Mouse (Mus musculus) T-helper 1 cell (primary cell): ENCODE results near the gene C2cd4d.

ENCODE experiments used
- in situ Hi-C: fragments of 300-600 bp; cut with MboI, MseI; formaldehyde crosslinking; loops from one replicate; pipeline ENCODE4 v1.15.1; 2025; ENCODE audit warnings: high pct_unique_total_duplicates

C2cd4d gene

DNA sequence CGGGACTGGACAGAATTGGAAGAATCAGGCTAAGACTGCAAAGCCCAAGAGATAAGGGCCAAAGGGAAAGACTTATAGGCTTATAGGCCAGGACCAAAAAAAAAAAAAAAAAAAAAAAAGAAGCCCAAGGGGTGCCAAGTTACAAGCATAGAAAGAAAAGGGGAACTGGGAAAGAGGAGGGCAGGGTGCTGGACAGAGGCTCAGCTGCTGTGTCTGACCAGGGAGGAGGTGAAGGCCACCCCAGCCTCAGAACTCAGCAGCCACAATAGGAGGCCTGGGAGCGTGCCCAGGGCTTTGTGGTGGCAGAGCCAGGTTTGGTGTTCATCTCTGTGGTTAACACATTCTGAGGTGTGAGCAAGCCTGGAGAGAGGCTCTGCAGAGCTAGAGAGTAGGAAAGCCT, 12.9 kb downstream of the C2cd4d start:
- in situ Hi-C loops: loop anchor here (5.0 to 10.0 kb wide), 2 partner anchors 67 to 210 kb away; partner anchors contain the start of genes Mrpl9, Oaz3 and Snx27

DNA sequence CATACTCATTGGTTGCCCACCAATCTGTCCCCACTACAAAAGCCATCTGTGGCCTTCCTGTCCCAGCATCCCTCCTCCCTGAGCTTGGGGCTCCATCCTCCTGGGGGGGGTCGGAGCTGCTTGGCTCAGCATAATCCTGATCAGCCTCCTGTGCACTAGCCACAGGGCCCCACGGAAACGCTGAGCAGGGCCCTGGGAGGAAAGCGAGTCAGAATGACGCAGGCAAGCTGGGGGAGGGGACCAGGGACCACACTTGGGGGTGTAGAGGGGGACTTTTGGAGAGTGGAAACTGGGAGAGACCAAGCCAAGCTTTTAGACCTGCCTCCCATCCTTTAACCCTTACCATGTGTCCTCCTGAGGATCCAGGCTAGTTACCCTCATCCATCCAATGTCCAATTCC, 13.6 kb downstream of the C2cd4d start:
- in situ Hi-C loops: loop anchor here (5.0 to 10.0 kb wide), 2 partner anchors 66 to 209 kb away; partner anchors contain the start of genes Mrpl9, Oaz3 and Snx27

DNA sequence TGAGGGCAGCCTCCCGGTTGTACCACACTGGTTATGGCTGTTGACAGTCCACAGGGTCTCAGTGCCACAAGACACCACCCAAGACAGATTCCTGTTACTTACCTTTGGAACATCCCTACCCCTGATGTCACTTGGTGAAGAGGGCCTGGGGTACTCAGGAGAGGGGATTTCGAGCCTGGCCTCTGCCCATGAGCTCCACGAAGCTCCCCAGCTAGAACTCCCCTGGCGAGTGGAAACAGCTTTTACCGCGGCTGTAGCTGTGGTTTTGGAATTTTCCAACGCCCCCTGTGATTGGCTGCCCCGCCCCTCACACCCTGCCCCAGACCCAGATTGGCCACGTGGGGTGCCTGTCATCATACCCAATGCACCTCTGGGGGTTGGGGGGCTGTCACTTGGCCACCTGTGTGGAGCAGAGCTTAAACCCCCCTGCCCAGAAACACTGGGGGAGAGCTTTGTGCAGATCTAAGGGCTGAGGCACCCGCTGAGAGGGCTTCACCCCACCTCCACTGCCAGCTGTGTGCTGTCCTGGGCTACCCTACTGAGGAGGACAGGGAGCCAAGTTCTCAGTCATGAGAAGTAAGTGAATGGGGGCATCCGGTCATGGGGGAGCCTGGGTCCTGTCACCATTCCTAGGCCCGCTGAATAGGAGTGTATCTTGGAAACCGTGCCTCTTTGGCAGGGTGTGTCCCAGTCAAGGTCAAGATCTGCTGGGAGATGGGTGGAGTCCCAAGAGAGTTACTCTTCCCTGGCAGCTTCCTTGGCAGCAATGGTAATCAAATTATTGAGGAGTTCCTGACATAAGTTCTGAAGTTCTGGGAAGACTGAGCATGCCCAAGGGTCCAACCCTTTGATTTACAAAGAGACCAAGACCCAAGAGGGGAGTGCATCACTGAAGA, 15.0 kb downstream of the C2cd4d start:
- in situ Hi-C loops: loop anchor here (5.0 to 10.0 kb wide), 2 partner anchors 65 to 208 kb away; partner anchors contain the start of genes Mrpl9, Oaz3 and Snx27

DNA sequence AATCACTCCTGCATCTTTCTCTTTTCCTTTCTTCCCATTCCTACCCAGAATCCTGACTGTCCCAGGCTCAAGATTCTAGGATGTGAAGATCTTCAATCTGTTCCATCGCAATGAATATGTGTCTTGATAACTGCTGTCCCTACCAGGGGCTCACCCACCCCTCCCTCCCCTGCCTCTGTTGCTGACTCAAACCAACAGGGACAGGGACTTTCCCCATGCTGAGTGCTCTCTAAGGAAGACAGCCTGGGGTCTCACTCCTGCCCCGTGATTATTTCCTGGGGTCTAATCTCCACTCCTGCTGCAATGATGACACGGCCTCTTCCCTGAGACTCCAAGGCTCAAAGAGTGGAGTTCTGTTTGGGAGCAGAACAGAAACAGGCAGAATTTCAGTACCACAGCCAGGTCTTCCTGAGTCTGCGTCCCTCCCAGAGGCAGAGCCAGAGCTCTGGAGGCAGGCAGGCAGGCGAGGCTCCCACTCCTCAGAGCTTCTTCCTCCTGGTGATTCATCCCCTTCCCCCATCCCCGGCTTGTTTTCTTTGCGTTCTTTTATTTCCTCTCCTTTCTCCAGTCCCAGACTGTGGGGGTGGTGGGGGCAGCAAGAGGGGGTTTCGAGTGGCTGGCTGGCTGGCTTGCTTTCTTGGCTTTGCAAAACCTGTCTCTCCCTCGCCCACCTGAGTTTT, 17.7 kb downstream of the C2cd4d start:
- in situ Hi-C loops: loop anchor here (5.0 to 10.0 kb wide), 2 partner anchors 62 to 205 kb away; partner anchors contain the start of genes Mrpl9, Oaz3 and Snx27

DNA sequence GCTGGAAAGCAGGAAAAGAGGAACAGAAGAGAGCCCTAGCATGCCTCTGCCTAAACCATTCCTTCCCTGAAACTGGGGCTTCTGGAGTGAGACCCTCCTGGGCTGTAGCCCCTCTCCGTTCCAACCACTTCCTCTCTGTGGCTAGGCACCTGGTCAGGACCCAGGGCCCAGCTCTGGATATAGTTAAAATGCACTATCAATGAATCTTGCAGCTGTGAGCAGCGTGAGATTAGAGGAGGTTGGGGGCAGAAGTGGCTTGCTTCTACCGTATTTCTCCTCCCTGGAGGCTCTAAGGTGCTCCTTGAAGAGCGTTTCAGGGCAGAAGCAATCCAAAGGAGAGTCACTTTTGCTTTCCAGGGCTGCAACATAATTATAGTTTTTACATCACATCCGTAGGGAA, 20.1 kb downstream of the C2cd4d start:
- in situ Hi-C loops: no loop called here

DNA sequence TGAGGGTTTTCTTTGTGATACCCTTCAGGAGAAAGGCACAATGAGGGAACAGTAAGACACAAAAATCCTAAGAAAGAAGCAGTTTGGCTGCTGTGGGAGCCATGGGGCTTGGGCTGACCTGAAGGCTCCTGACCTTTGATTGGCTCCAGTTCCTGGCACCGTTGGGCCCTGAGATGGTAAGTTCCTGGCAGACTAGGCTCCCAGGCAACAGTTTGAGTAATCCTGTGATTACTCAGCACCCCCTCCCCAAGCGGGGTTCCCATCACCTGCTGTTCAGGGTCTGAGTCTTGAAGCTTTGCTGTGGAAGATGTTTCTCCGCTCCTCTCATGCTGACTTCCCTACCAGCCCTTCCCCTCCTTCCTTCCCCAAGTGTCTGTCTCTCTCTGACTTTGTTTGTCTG, 21.2 kb downstream of the C2cd4d start:
- in situ Hi-C loops: no loop called here

DNA sequence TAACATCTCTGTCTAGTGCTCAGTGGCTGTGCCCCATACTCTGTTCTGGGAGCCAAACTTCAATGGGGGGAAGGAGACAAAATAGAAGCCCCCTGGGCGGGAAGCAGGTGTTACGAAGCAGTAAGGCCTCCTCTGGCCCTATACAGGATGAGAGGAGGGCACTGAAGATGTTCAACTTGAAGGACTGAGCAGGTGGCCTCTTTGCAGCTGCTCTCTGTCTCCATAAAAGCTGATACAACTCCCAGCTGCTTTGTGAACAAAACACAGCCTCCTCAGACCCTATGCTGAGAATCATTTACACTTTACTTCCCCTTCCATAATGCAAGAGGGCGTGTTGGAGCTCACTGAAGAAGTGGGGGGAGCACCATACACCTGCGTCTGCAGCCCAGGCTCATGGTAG, 24.4 kb downstream of the C2cd4d start:
- in situ Hi-C loops: no loop called here

DNA sequence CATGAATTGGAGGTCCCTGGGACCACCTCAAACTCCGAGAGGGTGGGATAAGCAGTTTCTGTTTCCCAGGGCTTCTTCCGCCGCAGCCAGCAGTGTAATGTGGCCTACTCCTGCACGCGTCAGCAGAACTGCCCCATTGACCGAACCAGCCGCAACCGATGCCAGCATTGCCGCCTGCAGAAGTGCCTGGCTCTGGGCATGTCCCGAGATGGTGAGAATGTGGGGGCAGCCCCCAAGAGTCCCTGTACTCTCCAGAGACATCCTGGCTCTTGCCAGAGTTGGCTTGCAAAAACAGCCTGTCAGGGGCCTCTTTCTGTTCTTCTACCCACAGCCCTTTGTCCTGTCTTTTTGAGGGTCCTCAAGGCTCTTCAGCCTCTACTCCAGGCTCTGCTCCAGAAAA, 25.2 kb downstream of the C2cd4d start:
- in situ Hi-C loops: no loop called here

DNA sequence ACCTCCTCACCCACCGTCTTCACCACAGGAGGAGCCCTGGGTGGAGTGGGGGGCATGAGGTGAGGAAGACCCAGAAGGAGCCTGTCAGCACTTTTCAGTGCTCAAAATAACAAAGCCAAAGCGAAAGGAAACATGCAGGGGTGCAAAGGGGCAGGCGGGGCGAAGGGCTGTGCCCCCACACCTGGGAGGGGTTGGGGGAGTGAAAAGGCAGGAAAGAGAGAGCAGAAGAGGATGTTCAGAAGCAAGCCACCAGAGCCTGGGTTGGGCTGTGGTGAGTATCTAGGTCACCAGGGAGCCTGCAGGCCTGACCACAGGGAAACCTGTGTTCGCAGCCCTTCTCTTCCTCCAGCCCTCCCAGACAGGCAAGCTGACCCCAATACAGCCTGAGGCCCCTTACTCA, 25.8 kb downstream of the C2cd4d start:
- in situ Hi-C loops: no loop called here

DNA sequence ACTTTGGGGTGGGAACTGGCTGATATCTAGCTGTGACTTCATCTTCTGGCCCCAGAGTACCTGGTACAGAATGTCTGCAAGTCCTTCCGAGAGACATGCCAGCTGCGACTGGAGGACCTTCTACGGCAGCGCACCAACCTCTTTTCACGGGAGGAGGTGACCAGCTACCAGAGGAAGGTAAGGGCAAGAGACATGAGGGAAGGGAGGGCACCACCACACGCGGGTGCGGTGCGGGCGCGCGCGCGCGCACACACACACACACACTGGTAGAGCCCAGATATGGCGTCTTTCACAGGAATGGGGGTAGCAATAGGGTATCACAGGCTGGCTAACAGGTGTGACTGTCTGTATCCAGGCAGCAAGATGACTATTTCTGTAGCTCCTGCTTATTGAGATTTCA, 27.2 kb downstream of the C2cd4d start:
- in situ Hi-C loops: no loop called here

DNA sequence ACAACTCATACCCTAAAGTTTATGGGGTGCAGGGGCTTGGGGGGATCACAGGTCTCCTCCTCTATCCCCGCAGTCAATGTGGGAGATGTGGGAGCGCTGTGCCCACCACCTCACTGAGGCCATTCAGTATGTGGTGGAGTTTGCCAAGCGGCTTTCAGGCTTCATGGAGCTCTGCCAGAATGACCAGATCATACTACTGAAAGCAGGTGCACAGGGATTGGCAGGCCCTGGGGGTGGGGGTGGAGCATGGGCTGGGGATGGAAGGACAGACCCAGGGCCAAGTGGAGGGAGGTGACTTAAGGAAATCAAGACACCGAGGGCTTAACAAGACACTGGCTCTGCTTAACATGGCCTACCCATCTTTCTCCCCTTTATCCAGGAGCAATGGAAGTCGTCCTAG, 28.8 kb downstream of the C2cd4d start:
- in situ Hi-C loops: no loop called here

DNA sequence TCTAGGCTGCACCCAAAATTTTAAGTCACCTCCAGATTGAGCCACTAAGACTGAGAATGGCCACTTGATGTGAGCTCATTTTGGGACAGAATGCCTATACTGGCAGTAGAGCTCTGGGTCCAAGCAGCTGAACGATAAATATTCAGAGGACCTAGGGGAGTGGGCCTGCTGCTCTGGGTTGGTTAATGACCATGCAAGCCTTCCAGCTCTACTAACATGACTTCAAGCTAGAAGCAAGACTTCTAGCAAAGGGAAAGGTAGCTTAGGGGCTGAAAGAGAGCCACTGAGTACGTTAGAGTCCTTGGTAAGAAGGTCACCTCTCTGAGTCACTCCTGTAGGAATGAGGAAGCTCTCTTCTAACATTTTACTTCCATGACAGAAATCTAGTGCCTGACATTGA, 29.9 kb downstream of the C2cd4d start:
- in situ Hi-C loops: no loop called here

DNA sequence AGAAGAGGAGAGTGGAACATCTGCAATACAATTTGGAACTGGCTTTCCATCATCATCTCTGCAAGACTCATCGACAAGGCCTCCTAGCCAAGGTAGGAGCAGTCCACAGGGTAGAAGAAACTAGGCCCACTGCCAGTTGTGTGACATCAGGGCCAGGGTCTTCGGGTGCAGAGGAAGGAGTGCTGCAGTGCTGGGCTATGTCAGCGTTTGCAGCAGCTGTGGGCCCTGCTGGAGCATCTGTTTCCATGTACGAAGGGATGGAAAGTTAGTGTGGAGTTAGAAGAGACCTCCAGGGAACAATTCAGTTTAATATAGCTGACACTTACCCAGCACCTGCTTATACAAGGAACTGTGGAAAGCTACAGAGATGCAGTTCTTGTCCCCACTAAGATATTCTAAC, 30.8 kb downstream of the C2cd4d start:
- in situ Hi-C loops: no loop called here

DNA sequence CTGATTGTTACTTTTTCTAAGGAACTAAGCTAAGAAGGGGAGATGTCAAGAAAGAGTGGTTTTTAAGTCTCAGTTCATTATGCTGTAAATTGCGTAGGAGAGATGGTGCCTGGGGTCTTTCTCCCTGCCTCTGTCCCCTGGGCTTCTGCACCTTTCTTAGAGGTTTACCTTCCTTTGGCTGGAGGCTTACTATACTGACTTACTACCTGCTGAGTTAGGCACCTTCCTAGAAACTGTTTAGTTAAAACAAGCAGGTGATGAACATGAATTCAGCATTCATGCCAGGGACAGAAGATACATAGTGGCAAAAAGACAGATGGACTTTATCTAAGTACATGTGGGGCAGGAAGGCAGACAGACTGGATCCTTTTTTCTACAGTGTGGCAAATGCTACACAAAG, 34.1 kb downstream of the C2cd4d start:
- in situ Hi-C loops: no loop called here

DNA sequence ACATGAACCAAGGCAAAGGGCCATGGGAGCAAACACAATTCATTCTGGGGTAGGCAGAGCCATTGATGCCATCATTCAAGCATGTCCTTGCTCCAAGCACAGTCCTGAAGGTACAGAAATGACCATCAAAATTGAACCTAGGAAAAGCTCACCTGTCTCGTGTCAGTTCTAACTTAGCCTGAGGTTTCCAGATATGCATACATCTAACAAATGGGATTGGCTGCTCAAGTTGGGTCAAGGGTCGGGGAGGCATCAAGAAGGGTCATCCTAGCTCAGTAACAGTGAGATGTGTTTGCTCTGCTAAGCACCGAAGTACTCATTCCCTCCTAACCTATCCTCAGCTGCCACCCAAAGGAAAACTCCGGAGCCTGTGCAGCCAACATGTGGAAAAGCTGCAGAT, 34.6 kb downstream of the C2cd4d start:
- in situ Hi-C loops: no loop called here

DNA sequence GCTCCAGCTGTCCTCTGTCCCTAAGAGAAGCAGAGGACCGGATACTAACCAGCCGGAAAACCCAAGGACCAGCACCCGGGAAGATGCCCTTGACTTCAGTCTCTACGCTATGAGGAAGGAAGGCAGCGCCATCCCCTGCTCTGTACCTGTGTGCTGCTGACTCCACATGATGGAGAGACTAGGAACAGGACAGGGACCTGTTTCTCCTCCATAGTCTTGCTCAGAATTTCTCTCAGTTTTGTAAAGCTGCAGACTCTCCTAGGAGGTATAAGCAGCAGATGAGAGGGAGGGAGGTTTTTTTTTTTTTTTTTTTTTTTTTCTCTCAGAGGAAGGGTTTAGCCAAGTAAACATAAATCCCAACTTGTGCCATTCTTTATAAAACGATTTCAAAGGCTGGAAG, 36.0 kb downstream of the C2cd4d start, which contains the start of gene Lingo4:
Gene Lingo4 (plus strand): TSS at position 301 of the 400 bp plus-strand sequence.
- in situ Hi-C loops: no loop called here

DNA sequence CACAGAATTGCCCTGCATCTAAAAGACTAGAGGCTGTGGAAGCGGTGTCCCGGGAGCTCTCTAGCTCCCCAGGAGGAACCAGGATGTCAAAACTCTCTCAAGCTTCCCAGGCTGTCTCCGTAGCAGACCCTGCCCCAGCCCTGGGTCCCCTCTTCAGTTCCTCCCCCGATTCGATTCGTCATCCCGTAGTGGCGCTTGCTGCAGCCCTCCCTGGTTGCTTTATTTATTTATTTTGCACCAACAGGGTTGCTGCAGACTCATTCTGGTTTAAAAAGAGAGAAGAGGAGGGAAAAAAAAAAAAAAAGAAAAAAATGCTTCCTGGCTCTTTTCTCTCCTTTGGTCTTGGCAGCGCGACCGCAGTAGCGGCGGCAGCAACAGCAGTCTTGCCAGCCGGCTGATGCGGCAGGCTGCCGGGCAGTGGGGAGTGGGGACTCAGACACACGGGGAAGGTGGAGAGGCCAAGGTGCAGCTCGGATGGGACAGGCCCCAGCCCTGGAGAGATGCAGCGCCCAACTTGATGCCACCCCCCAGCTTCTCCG, 36.8 kb downstream of the C2cd4d start:
- in situ Hi-C loops: no loop called here

DNA sequence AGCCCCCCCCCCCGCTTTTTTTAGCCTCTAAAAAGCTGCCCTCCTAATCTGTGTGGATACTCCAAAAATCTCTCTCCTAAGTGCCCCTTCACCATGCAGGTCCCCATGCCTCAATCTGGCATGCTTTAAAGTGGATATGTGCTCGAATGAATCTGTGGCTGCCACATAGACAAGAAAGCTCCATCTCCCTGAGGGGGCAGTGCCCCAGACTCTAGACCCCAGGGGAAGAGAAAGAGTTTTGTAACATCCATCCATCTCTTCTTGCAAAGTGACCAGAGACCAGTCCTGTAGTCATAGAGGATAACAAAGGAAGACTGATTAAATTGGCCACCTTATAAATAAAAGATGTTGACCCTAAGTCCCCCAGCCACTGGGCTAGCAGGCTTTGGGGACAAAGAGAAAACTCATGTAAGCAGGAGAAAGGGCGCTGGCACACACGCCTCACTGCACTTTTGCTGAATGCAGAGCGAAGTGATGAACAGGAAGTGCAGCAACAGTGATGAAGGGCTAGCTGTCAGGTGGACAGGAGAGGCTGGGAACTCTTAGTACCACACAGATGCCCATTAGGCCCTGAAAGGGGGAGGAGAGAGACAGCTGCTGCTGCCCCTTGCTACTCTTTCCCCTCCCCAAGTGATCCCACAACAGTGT, 37.5 kb downstream of the C2cd4d start:
- in situ Hi-C loops: no loop called here

DNA sequence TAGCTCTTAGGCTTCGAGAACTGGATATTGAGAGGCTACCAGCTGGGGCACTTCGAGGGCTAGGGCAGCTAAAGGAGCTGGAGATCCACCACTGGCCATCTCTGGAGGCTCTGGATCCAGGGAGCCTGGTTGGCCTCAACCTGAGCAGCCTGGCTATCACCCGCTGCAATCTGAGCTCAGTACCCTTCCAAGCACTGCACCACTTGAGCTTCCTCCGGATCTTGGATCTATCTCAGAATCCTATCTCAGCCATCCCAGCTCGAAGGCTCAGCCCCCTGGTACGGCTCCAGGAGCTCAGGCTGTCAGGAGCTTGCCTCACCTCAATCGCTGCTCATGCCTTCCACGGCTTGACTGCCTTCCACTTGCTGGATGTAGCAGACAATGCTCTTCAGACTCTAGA, 40.2 kb downstream of the C2cd4d start:
- in situ Hi-C loops: no loop called here

DNA sequence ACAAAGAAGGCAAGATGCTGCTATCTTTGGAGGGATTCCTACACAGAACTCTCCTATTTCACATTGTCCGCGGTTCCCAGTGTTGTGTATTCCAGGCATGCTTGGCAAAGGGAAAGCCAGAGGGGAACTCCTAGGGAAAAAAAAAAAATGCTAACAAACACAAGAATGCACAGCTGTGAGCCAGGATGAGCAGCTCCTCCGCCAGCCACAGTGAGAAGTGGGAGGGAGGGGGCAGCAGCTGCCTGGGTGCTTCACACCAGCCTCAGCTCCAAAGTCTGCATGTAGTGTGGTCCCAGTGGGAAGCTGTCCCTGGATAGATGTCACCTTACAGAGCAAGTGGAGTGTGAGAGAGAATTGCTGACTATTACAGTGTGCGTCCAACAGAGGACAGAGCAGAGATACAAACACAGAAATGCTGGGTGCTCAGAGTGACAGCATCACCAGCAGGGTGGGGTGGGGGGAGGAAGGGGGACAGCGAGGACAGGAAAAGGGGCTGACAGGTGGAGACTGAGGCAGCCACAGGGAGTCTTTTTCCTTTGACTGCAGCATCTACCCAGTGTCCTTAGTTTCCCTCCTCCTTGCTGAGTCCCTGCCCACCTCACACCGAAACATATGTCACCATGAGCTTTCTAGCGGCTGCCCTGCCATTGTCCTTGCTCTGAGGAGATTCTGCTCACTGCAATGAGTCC, 42.3 kb downstream of the C2cd4d start:
- in situ Hi-C loops: no loop called here

DNA sequence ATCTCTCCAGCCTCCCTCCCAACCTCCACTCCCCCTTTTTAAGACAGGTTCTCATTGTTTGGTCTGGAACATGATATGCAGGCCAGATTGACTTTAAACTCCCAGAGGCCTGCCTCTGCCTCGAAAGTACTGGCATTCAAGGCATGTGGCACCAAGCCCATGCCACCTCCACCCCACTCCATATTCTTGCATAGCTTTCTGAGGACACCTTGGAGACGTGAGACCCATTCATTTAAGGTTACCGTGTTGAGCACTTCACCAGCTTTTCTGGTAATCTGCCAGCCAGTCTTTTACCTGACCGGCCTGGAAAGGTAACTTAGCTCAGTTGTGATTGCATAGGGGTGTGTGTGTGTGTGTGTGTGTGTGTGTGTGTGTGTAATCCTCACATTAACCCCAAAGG, 43.3 kb downstream of the C2cd4d start:
- in situ Hi-C loops: no loop called here
